Mouse (Mus musculus) lung, embryonic 14.5 days (tissue): ENCODE results near the gene Tdrkh. TPM values are rescaled to one million over a fixed set of nuclear protein-coding genes. Genes with fewer than 3 reads are reported as not detected.
A peak's percentile ranks its signal among the peaks of the same experiment; 100 is the strongest.

Source experiments
- ATAC-seq: fragments of 200-750 bp; cut with Nextera tagmentation; 2 replicates; pipeline ENCODE4 v1.8.0; 2017; ENCODE audit warnings: mild to moderate bottlenecking, moderate TSS enrichment, moderate library complexity; ENCODE audit not compliant: insufficient read depth
- DNase-seq: peaks from one replicate; pipeline ENCODE4 v3.0.0-alpha.2; 2015
- H3K27ac ChIP-seq: fragments of 300-500 bp; sonication (generic); 2 replicates; pipeline ENCODE4 v1.5.1; 2014; ENCODE audit warnings: low read depth, mild to moderate bottlenecking, moderate library complexity
- H3K27me3 ChIP-seq: fragments of 300-500 bp; sonication (generic); 2 replicates; pipeline ENCODE4 v1.6.1; 2014; ENCODE audit warnings: low read length, control low read depth; ENCODE audit not compliant: insufficient read depth
- H3K36me3 ChIP-seq: fragments of 300-500 bp; sonication (generic); 2 replicates; pipeline ENCODE4 v1.6.1; 2014; ENCODE audit warnings: control low read depth; ENCODE audit not compliant: insufficient read depth
- H3K4me1 ChIP-seq: fragments of 300-500 bp; sonication (generic); 2 replicates; pipeline ENCODE4 v1.6.1; 2014; ENCODE audit warnings: antibody characterized with exemption, control low read depth; ENCODE audit not compliant: insufficient read depth
- H3K4me2 ChIP-seq: fragments of 300-500 bp; sonication (generic); 2 replicates; pipeline ENCODE4 v1.6.1; 2014; ENCODE audit warnings: mild to moderate bottlenecking
- H3K4me3 ChIP-seq: fragments of 300-500 bp; sonication (generic); 2 replicates; pipeline ENCODE4 v1.5.1; 2014; ENCODE audit warnings: low read depth, low read length
- H3K9ac ChIP-seq: fragments of 300-500 bp; sonication (generic); 2 replicates; pipeline ENCODE4 v1.6.1; 2014
- H3K9me3 ChIP-seq: fragments of 300-500 bp; sonication (generic); 2 replicates; pipeline ENCODE4 v1.6.1; 2016; ENCODE audit warnings: low read depth, low read length, control low read depth
- CTCF ChIP-seq: IDR thresholded peaks from 2 replicates; pipeline ENCODE4 v1.5.1; 2016; ENCODE audit warnings: antibody characterized with exemption, low read depth
- WGBS: fragments of 180-500 bp; shearing (Covaris S2); extraction: QIAGEN DNeasy Blood & Tissue Kit; methylation state at CpG from one replicate; pipeline ENCODE4 v1.1.7; 2014; 5-methylcytosine and 5-hydroxymethylcytosine counted together
- polyA plus RNA-seq: library from polyadenylated mRNA; unstranded; fragments of >200 nt; fragmentation: Nextera tagmentation; extraction: Ambion mirVana; gene quantifications from 2 replicates; pipeline ENCODE4 v1.2.1, GENCODE M21; 2014

Gene Tdrkh
- polyA plus RNA-seq, 1 experiment from 2014 or later = 8.8 TPM

DNA sequence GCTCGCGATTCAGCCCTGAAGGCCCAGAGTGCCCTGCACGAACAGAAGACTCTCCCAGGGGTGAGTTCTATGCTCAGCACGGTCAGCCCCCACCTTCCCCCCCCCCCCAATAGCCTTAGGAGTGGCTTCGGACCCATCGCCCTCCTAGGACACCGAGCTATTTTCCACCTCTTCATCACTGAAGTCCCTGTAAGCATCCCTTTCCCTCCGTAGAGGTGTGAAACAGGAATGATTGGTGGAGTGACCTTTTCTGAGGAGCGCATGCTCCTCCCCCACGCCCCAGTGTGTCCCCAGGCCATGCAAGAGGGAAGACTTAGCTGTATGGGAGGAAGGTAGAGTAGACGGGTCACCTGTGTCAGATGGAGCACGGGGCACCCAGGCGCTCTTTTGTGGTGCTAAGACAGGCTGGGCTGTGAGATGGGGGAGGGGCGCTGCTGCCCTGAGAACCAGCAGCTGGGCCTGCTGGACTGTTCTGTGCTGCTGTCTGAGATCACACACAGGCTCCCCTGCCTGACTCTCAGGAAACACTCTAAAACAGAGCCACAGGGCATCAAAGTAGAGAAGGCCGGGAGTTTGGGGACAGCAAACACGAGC is 67.3 kb downstream of the Tdrkh start, which contains the start of gene Riiad1:
TSS of gene Riiad1 (minus strand) at position 51 of the 594 bp plus-strand sequence.
- no peak for TF ChIP-seq CTCF
- Histone ChIP-seq H3K36me3 (no peaks in the 10 kb centered on the region), H3K4me3 (no peak within 1 kb of the TSS), H3K4me2 (peak within 1 kb of the TSS; percentile 36; the same call in 1 of the 2 replicates), H3K4me1 (no peaks in the 10 kb centered on the region), H3K9me3 (no peaks in the 10 kb centered on the region), H3K9ac (no peak within 1 kb of the TSS), H3K27ac (no peak within 1 kb of the TSS), H3K27me3 (peaks cover 13% of the 10 kb centered on the region)
- DNase-seq (no peak), ATAC-seq (no peak)
- WGBS = 12% methylated on average over 16 of the region's 16 CpGs

DNA sequence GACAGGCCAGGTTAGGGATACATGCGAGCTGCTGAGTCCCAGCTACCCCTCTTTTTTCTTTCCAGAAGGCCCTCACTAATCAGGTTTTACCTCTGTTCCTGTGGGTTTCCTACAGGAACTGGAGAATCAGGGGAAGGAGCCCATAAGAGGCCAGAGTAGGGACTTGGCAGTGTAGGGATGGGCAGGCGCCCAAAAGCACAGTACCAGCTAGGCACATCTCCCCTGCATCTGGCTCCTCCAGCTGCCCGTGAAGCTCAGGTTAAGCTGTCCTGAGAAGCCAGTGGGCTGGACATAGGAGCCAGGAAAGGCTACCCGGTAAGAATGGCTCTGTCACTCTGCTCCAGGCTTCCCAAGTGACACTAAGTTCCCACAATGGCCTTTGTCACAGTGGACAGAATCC is 68.4 kb downstream of the Tdrkh start:
- H3K4me1 ChIP-seq = no peaks in the 10 kb centered on the region
- H3K27me3 ChIP-seq = peaks cover 13% of the 10 kb centered on the region
- no peak for TF ChIP-seq CTCF
- H3K27ac ChIP-seq = no peak overlapping the region
- no peaks in the 10 kb centered on the region for H3K9me3 ChIP-seq
- no peak for ATAC-seq
- DNase-seq = no peak
- no peak overlapping the region for H3K9ac ChIP-seq
- H3K4me3 ChIP-seq = no peak overlapping the region
- WGBS = 61% methylated on average over 4 of the region's 4 CpGs
- H3K36me3 ChIP-seq = no peaks in the 10 kb centered on the region
- no peak overlapping the region for H3K4me2 ChIP-seq

DNA sequence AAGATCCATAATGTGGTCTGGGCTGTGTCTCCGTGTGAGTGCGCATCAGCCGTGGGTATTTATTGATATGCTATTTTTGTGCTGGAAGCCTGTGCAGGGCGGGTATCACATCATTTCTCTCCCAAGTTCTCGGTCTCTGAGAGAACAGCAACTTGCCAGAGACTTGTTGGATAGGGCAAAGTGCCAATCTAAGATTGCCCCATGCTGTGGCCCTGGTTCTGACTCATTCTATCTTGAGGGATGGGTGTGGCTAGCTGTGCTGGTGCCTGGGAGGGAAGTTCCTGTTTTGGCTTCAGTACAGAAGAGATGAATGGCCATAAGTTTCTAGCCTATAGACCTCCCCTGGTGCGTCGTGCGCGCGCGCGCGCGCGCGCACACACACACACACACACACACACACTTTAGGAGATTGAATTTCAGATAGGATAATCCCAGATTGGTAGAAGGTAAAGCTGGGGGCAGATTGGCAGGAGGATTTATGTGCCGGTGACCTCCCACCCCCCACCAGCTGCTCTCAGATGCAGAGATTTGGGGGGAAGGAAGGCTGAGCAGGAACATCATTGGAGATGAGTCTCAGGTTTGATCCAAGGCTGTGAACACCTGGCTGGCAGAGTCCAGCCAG is 69.8 kb downstream of the Tdrkh start:
- no peaks in the 10 kb centered on the region for H3K4me1 ChIP-seq
- no peak overlapping the region for H3K4me3 ChIP-seq
- H3K4me2 ChIP-seq = no peak overlapping the region
- H3K9me3 ChIP-seq = no peaks in the 10 kb centered on the region
- no peak for TF ChIP-seq CTCF
- 78% methylated on average over 17 of the region's 17 CpGs for WGBS
- no peaks in the 10 kb centered on the region for H3K36me3 ChIP-seq
- H3K27ac ChIP-seq = no peak overlapping the region
- no peak overlapping the region for H3K9ac ChIP-seq
- DNase-seq (peak; percentile 27), ATAC-seq (no peak)
- H3K27me3 ChIP-seq = peaks cover 13% of the 10 kb centered on the region

DNA sequence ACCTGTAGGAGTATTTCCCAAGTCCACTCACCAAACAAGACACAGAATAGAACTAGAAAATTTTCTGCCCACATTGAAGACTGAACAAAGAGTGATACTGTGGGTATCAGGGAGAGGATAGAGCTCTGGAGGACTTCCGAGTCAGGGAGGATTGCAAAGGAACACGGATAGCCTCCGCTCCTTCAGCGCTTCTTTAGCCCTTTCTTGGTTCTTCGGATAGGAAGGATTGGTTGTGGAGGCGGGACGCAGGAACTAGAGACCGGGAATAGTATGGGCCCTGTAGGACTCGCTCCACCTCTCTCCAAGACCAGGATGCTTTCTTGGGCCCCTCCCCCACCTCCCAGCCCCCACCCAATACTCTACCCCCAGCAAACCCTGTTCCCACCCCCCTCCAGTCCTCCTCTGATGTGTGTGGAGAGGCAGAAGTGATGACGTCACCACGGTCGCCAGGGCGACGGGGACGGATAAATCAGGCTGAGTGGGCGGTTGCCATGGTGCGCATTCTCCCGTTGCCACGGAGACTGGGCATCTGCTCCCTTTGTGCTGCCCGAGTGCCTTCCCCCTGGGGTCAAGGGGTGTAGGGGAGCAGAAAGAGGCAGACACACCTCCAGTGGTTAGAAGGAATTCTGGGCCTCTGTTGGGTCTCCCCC is 70.8 kb downstream of the Tdrkh start:
- Histone ChIP-seq H3K4me1 (no peaks in the 10 kb centered on the region), H3K27me3 (peaks cover 9% of the 10 kb centered on the region), H3K4me2 (no peak overlapping the region), H3K4me3 (no peak overlapping the region), H3K9ac (no peak overlapping the region), H3K36me3 (no peaks in the 10 kb centered on the region), H3K27ac (no peak overlapping the region), H3K9me3 (no peaks in the 10 kb centered on the region)
- DNase-seq (peak; percentile 36), ATAC-seq (peak; percentile 9; the same call in 1 of the 2 replicates)
- no peak for TF ChIP-seq CTCF
- WGBS = 33% methylated on average over 20 of the region's 20 CpGs

Other genes starting within 250 kb of the Tdrkh start
- not detected in 2 replicates for gene Gm10696, start 235.1 kb upstream of the Tdrkh start, polyA plus RNA-seq
- not detected in 2 replicates for gene Gm5286, start 216.6 kb upstream of the Tdrkh start, polyA plus RNA-seq
- not detected in 2 replicates for gene Gm4778, start 149.2 kb upstream of the Tdrkh start, polyA plus RNA-seq
- 9.7 and 9.8 TPM in 2 replicates for gene Them4, start 103.2 kb upstream of the Tdrkh start, polyA plus RNA-seq
- 0.43 TPM in 1 of 2 replicates, not detected in the other for gene Them5, start 71.2 kb upstream of the Tdrkh start, polyA plus RNA-seq
- gene C2cd4d, start 50.8 kb upstream of the Tdrkh start, polyA plus RNA-seq = 0.74 and 1.2 TPM in 2 replicates
- gene Rorc, start 40.5 kb upstream of the Tdrkh start, polyA plus RNA-seq = 4.7 and 5.4 TPM in 2 replicates
- gene Lingo4, start 14.8 kb upstream of the Tdrkh start, polyA plus RNA-seq = 0.08 and 0.11 TPM in 2 replicates
- 64.6 and 66.0 TPM in 2 replicates for gene Mrpl9, start 30.0 kb downstream of the Tdrkh start, polyA plus RNA-seq
- gene Oaz3, start 30.6 kb downstream of the Tdrkh start, polyA plus RNA-seq = 0.29 TPM in 1 of 2 replicates, not detected in the other
- gene Celf3, start 65.0 kb downstream of the Tdrkh start, polyA plus RNA-seq = 0.99 and 2.0 TPM in 2 replicates
- gene Riiad1, start 67.1 kb downstream of the Tdrkh start, polyA plus RNA-seq = 2.0 and 2.5 TPM in 2 replicates
- 38.7 and 40.4 TPM in 2 replicates for gene Snx27, start 169.4 kb downstream of the Tdrkh start, polyA plus RNA-seq
- not detected in 2 replicates for gene Gm10972, start 229.8 kb downstream of the Tdrkh start, polyA plus RNA-seq
- 8.2 and 8.8 TPM in 2 replicates for gene Tuft1, start 245.6 kb downstream of the Tdrkh start, polyA plus RNA-seq